In the genomic region with DNA sequence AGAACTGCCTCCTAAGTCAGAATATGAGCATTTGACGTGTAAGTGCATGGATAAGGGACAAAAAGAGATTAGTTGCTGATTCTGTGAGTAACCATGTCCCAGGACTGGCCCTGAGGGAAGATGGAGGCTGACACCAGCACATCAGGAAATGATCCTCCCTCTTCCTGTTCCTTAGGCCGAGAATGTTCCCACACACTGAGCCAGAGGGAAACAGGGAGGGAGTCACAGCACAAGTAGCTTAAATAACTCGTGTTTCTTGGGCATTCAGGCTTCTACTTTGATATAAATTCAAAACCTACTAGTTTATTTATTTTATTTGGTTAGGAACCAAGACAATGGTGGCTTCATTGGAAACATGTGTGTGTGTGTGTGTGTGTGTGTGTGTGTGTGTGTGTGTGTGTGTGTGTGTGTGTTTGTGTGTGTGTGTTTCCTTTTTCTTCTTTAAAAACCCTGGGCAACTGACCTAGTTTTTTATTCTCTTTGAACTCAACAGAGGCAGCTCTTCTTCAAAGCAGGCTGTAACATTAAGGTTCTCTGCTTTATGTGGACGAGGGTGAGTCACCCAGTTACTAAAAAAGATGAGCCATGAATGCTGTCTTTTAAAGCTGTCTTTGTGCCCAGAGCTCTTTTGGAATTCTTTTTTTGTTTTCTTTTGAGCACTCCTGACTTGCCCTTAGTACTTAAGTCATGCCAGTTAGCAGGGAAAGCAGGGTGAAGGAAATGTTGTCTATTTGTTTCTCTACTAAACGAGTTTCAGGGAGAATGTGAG, we compare ENCODE assay signal across 16 mouse cellular contexts.
A peak's percentile ranks its signal among the peaks of the same experiment; 100 is the strongest.
DNase-seq lines count a peak whose midpoint lies in the region; ATAC-seq and TF ChIP-seq lines count a peak whose summit lies in the region.
"Had no signal": no experiment of that assay in that cellular context is flagged by ENCODE, and none has a peak within 500 bp of the region (broad histone marks: within the 10 kb centered on the region; RNA-seq: fewer than 3 reads in every experiment).

No protein-coding gene starts in this region.

- no peak for TF ChIP-seq CTCF in cortical plate, adult 2 months (IDR thresholded peaks at IDR 0.05; ENCODE audit: extremely low read depth, insufficient read depth, low read length)

- WGBS in neural tube, embryonic 15.5 days = 45% methylated on average over 5 of the region's 5 CpGs

- no peak overlapping the region for H3K9ac ChIP-seq in neural tube, embryonic 15.5 days (replicated peaks)
- H3K9ac ChIP-seq: forebrain, postnatal 0 days; heart, embryonic 15.5 days; hindbrain, embryonic 14.5 days had no signal

- no peak for TF ChIP-seq POLR2A in cortical plate, adult 2 months (IDR thresholded peaks at IDR 0.05; ENCODE audit: extremely low read depth, insufficient read depth, low read length)

- no peaks in the 10 kb centered on the region for H3K9me3 ChIP-seq in neural tube, embryonic 15.5 days (replicated peaks)
- H3K9me3 ChIP-seq: heart, embryonic 15.5 days had no signal

- peak; percentile 4 to 34 for DNase-seq in heart, adult 18-20 months
- DNase-seq in heart, postnatal 4 days = no peak
- no peak for DNase-seq in neural tube, embryonic 10.5 days (ENCODE audit: extremely low spot score, low spot score)
- peak; percentile 12 to 28 for DNase-seq in left cerebral cortex, postnatal 36 days (ENCODE audit: low spot score in 2 of 2)
- no peak for DNase-seq in ovary, postnatal 36 days (ENCODE audit: low spot score)
- no peak for DNase-seq in cerebellum, adult 11 months
- DNase-seq: cerebellum, adult 11-12 months; forebrain, postnatal 0 days; kidney, postnatal 14 days; thymus, postnatal 25 days had no signal

- H3K36me3 ChIP-seq in neural tube, embryonic 15.5 days = no peaks in the 10 kb centered on the region
- H3K36me3 ChIP-seq: heart, embryonic 15.5 days had no signal

- no peak overlapping the region for H3K4me2 ChIP-seq in neural tube, embryonic 15.5 days
- H3K4me2 ChIP-seq: heart, embryonic 15.5 days; hindbrain, embryonic 14.5 days had no signal

- intact Hi-C loops in left cerebral cortex, postnatal 36 days (cut with DNase I) = no loop called here

- peak overlapping the region; percentile 23; the same call in 1 of the 2 replicates for H3K27ac ChIP-seq in neural tube, embryonic 15.5 days (replicated peaks)
- H3K27ac ChIP-seq in cortical plate, adult 2 months (ENCODE audit: insufficient read depth, low read length) = 0 out of 2 replicates have a peak overlapping the region, but pooled peaks have one; percentile 2
- H3K27ac ChIP-seq: heart, embryonic 15.5 days; hindbrain, embryonic 14.5 days had no signal

- H3K27me3 ChIP-seq in neural tube, embryonic 15.5 days (replicated peaks) = no peaks in the 10 kb centered on the region
- H3K27me3 ChIP-seq: heart, embryonic 15.5 days had no signal

- H3K4me1 ChIP-seq in neural tube, embryonic 15.5 days = peaks cover 3% of the 10 kb centered on the region; the same call in 1 of the 2 replicates
- peaks cover 3% of the 10 kb centered on the region for H3K4me1 ChIP-seq in cortical plate, adult 2 months (ENCODE audit: control insufficient read depth, insufficient read depth, low read length)
- H3K4me1 ChIP-seq: heart, embryonic 15.5 days had no signal

- ATAC-seq in neural tube, embryonic 15.5 days (ENCODE audit: low FRiP score) = no peak
- ATAC-seq: forebrain, postnatal 0 days; intestine, postnatal 0 days had no signal

- no peak overlapping the region for H3K4me3 ChIP-seq in neural tube, embryonic 15.5 days (replicated peaks)
- no peak overlapping the region for H3K4me3 ChIP-seq in cortical plate, adult 2 months (ENCODE audit: insufficient read depth, low read length)
- H3K4me3 ChIP-seq: erythroblast, embryonic 14.5 days; heart, embryonic 15.5 days had no signal

Comparison
In these comparisons a context has a peak if more than half of its experiments do, and no peak if none do; other contexts are left out.
1. DNase-seq: peak in heart, adult 18-20 months (2 of 2) and left cerebral cortex, postnatal 36 days (2 of 2); none in heart, postnatal 4 days (single experiment), neural tube, embryonic 10.5 days (single experiment), ovary, postnatal 36 days (single experiment) and cerebellum, adult 11 months (single experiment).